Mouse (Mus musculus) naive thymus-derived CD4-positive, alpha-beta T cell, adult 2 months (primary cell): Measurements from ENCODE around the gene Gm10100.
A peak's percentile ranks its signal among the peaks of the same experiment; 100 is the strongest.
"Not testable (repeated sequence)": the region's sequence is repeated elsewhere in the genome, so short reads cannot be mapped to it uniquely, and the experiment has no call there.

Source experiments
- DNase-seq: peaks from one replicate; pipeline ENCODE4 v3.0.0-alpha.2; 2011; ENCODE audit warnings: low read depth

The Gm10100 gene

GRCm38 (mm10) chr10:77726186-77726585 is at the start of gene Gm10100:
TSS of gene Gm10100 (plus strand) at chr10:77726486.
- no peak for DNase-seq

- DNase-seq = no peak
Observed at GRCm38 (mm10) chr10:77677562-77677961, 48.7 kb upstream of the Gm10100 start.

GRCm38 (mm10) chr10:77682994-77683393 is 43.3 kb upstream of the Gm10100 start:
- DNase-seq = no peak

- no peak for DNase-seq
Observed at GRCm38 (mm10) chr10:77684181-77684580, 42.1 kb upstream of the Gm10100 start.

GRCm38 (mm10) chr10:77685895-77686664 is 40.2 kb upstream of the Gm10100 start, which contains the start of gene Tspear:
TSS of gene Tspear (plus strand) at chr10:77686569.
- no peak for DNase-seq

- DNase-seq = no peak
Observed at GRCm38 (mm10) chr10:77687021-77687420, 39.3 kb upstream of the Gm10100 start.

GRCm38 (mm10) chr10:77690356-77690807 is 35.9 kb upstream of the Gm10100 start, which contains the start of gene Gm19402:
TSS of gene Gm19402 (minus strand) at chr10:77690757.
- not testable (repeated sequence) for DNase-seq

- no peak for DNase-seq
Observed at GRCm38 (mm10) chr10:77697133-77697532, 29.2 kb upstream of the Gm10100 start, which contains the start of gene Gm9508. TSS of gene Gm9508 (minus strand) at chr10:77697233.

- no peak for DNase-seq
Observed at GRCm38 (mm10) chr10:77706326-77706725, 20.0 kb upstream of the Gm10100 start, which contains the start of gene Gm10272. TSS of gene Gm10272 (plus strand) at chr10:77706626.

GRCm38 (mm10) chr10:77709831-77710230 is 16.5 kb upstream of the Gm10100 start:
- DNase-seq = no peak

- DNase-seq = not testable (repeated sequence)
Observed at GRCm38 (mm10) chr10:77711157-77711556, 15.1 kb upstream of the Gm10100 start, which contains the start of gene Gm10024. TSS of gene Gm10024 (plus strand) at chr10:77711457.

GRCm38 (mm10) chr10:77713734-77714133 is 12.6 kb upstream of the Gm10100 start:
- no peak for DNase-seq

- no peak for DNase-seq
Observed at GRCm38 (mm10) chr10:77715507-77715906, 10.8 kb upstream of the Gm10100 start, which contains the start of gene Gm10142. TSS of gene Gm10142 (plus strand) at chr10:77715807.

- DNase-seq = not testable (repeated sequence)
Observed at GRCm38 (mm10) chr10:77720299-77720698, 6.0 kb upstream of the Gm10100 start, which contains the start of gene Krtap12-1. TSS of gene Krtap12-1 (plus strand) at chr10:77720599.

- no peak for DNase-seq
Observed at GRCm38 (mm10) chr10:77724855-77725254, 1.4 kb upstream of the Gm10100 start.

GRCm38 (mm10) chr10:77728280-77728679 is 2.0 kb downstream of the Gm10100 start:
- no peak for DNase-seq

GRCm38 (mm10) chr10:77729241-77729640 is 3.0 kb downstream of the Gm10100 start:
- DNase-seq = peak; percentile 4

- no peak for DNase-seq
Observed at GRCm38 (mm10) chr10:77735928-77736327, 9.6 kb downstream of the Gm10100 start.

GRCm38 (mm10) chr10:77738929-77739328 is 12.6 kb downstream of the Gm10100 start:
- DNase-seq = no peak

GRCm38 (mm10) chr10:77741924-77742688 is 15.8 kb downstream of the Gm10100 start, which contains the start of gene Gm18596:
TSS of gene Gm18596 (minus strand) at chr10:77742638.
- not testable (repeated sequence) for DNase-seq

- not testable (repeated sequence) for DNase-seq
Observed at GRCm38 (mm10) chr10:77750686-77751085, 24.4 kb downstream of the Gm10100 start.

GRCm38 (mm10) chr10:77751254-77751653 is 25.0 kb downstream of the Gm10100 start, which contains the start of gene Gm9736:
TSS of gene Gm9736 (minus strand) at chr10:77751354.
- DNase-seq = not testable (repeated sequence)
